Mouse (Mus musculus) bone marrow, adult 2 months (tissue): ENCODE measurements around the gene Sptan1.

Experiments
- CTCF ChIP-seq: fragments of 200-500 bp; IDR thresholded peaks from 2 replicates; pipeline ENCODE4 v1.5.1; 2011; ENCODE audit warnings: low read length, control low read depth; ENCODE audit not compliant: control insufficient read depth, insufficient read depth
- POLR2A ChIP-seq: fragments of 200-500 bp; IDR thresholded peaks from 2 replicates; pipeline ENCODE4 v1.6.1; 2011; ENCODE audit warnings: low read depth, mild to moderate bottlenecking, control low read depth, low read length, borderline replicate concordance; ENCODE audit not compliant: control insufficient read depth

DNA sequence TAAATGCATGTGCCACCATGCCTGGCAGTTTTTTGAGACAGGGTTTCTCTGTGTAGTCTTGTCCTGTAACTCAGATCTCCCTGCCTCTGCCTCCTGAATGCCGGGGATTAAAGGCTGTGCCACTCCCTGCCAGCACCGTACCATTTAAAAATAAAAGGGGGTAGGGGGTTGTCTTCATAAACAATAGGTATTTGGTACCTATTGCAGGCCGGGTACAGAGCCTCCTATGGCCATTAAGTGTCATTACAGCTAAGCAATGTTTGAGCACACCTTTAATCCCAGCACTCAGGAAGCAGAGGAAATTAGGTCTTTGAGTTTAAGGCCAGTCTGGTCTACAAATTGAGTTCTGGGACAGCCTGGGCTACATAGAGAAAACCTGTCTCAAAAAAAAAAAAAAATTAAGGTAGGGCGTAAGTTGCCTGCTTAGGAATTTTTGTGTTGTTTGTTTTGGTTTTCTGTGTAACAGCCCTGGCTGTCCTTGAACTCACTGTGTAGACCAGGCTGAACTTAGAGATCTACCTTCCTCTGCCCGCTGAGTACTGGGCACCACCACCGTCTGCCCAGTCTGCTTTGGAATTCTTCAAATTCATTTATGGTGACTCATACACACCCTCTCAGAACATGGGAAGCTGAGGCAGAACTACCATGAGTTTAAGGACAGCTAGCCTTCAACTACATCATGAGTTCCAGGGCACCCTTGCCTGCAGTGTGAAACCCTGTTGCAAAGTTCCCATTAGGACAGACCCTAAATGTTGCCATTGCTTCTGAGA, 86.8 kb downstream of the Sptan1 start:
- TF ChIP-seq POLR2A (no peak), CTCF (no peak)
